Mouse (Mus musculus): ENCODE data around the gene Olfr1411. TPM values are rescaled to one million over a fixed set of nuclear protein-coding genes. Genes with fewer than 3 reads are reported as not detected.

Olfr1411 gene
- polyA plus RNA-seq, 1 experiment = not detected

GRCm38 (mm10) chr1:92636676-92637075 lies 42.5 kb downstream of the Olfr1411 start:
- H3K27ac ChIP-seq (ENCODE audit: insufficient read depth, low read length) = no peak overlapping the region
- no peak overlapping the region for H3K4me3 ChIP-seq (ENCODE audit: insufficient read depth, low read length)
- no peak for TF ChIP-seq POLR2A (IDR thresholded peaks at IDR 0.05; ENCODE audit: extremely low read depth, insufficient read depth, low read length)
- no peak for TF ChIP-seq CTCF (IDR thresholded peaks at IDR 0.05; ENCODE audit: extremely low read depth, insufficient read depth, low read length)
- peaks cover 10% of the 10 kb centered on the region for H3K4me1 ChIP-seq (ENCODE audit: control insufficient read depth, insufficient read depth, low read length)

DNA sequence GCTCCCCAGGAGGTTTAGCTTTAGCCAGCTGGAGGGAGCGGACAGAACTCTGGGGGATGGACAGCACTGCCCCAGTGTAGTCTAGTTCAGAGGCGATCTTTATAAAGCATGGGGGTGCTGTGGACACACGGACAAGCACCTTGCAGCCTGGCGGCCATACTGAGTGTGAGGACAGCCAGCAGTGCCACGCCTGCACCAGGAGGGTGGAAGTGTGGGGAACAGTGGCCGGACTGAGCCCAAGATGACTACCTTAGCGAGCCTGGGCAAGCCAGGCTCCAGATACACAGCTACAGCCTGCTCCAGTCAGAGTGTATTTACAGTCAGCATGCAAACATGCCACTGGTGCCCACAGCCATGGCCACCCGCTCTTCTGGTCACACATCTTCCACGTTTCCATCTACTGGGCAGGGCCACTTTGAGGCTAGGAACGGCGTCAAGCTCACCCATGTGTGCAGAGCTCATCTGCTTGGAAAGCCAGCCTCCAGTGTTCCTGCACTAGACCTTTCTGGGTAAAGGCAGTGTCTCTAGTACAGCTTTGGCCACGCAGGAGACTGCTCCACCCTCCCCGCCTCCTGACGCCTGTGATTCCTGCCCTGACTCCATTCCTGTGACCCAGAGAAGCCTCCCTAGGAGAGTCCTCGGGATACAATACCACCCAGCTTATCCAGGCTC lies 43.4 kb downstream of the Olfr1411 start:
- TF ChIP-seq POLR2A (IDR thresholded peaks at IDR 0.05; ENCODE audit: extremely low read depth, insufficient read depth, low read length) = no peak
- TF ChIP-seq CTCF (IDR thresholded peaks at IDR 0.05; ENCODE audit: extremely low read depth, insufficient read depth, low read length) = no peak
- peaks cover 10% of the 10 kb centered on the region for H3K4me1 ChIP-seq (ENCODE audit: control insufficient read depth, insufficient read depth, low read length)
- peak overlapping the region; percentile 14; the same call in 1 of the 2 replicates for H3K27ac ChIP-seq (ENCODE audit: insufficient read depth, low read length)
- H3K4me3 ChIP-seq (ENCODE audit: insufficient read depth, low read length) = no peak overlapping the region

GRCm38 (mm10) chr1:92638181-92638580 lies 44.0 kb downstream of the Olfr1411 start:
- H3K4me3 ChIP-seq (ENCODE audit: insufficient read depth, low read length) = no peak overlapping the region
- peaks cover 10% of the 10 kb centered on the region for H3K4me1 ChIP-seq (ENCODE audit: control insufficient read depth, insufficient read depth, low read length)
- peak overlapping the region; percentile 14; the same call in 1 of the 2 replicates for H3K27ac ChIP-seq (ENCODE audit: insufficient read depth, low read length)
- TF ChIP-seq CTCF (IDR thresholded peaks at IDR 0.05; ENCODE audit: extremely low read depth, insufficient read depth, low read length) (no peak), POLR2A (IDR thresholded peaks at IDR 0.05; ENCODE audit: extremely low read depth, insufficient read depth, low read length) (no peak)

- Histone ChIP-seq H3K27ac (ENCODE audit: insufficient read depth, low read length) (no peak overlapping the region), H3K4me3 (ENCODE audit: insufficient read depth, low read length) (no peak overlapping the region)
- TF ChIP-seq POLR2A (IDR thresholded peaks at IDR 0.05; ENCODE audit: extremely low read depth, insufficient read depth, low read length) = no peak
- TF ChIP-seq CTCF (IDR thresholded peaks at IDR 0.05; ENCODE audit: extremely low read depth, insufficient read depth, low read length) = no peak
Observed at GRCm38 (mm10) chr1:92638736-92639135, 44.5 kb downstream of the Olfr1411 start.

DNA sequence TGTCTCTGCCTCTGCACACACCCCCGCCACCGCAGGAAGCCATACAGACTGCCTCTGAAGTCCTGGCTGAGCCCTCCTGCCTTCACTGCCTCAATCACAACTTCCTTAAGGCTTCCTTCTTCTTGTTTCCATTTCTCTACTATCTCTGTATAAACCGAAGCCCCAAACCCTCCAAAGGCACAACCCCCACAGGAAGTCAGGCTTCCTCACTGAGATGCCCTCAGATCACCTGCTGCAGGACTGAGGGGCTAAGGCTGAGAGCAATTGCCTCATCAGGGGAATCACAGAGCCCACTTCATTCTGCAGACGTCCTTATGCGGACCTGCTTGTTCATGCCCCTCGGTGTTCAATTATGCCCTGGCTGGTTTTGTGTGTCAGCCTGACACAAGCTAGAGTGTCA lies 46.2 kb downstream of the Olfr1411 start:
- H3K27ac ChIP-seq (ENCODE audit: insufficient read depth, low read length) = no peak overlapping the region
- no peak for TF ChIP-seq CTCF (IDR thresholded peaks at IDR 0.05; ENCODE audit: extremely low read depth, insufficient read depth, low read length)
- TF ChIP-seq POLR2A (IDR thresholded peaks at IDR 0.05; ENCODE audit: extremely low read depth, insufficient read depth, low read length) = no peak
- peaks cover 8% of the 10 kb centered on the region for H3K4me1 ChIP-seq (ENCODE audit: control insufficient read depth, insufficient read depth, low read length)
- peak overlapping the region; percentile 78; the same call in 1 of the 2 replicates for H3K4me3 ChIP-seq (ENCODE audit: insufficient read depth, low read length)

More at GRCm38 (mm10) chr1:92638736-92639135, 44.5 kb downstream of the Olfr1411 start:
- H3K4me1 ChIP-seq (ENCODE audit: control insufficient read depth, insufficient read depth, low read length) = peaks cover 10% of the 10 kb centered on the region

DNA sequence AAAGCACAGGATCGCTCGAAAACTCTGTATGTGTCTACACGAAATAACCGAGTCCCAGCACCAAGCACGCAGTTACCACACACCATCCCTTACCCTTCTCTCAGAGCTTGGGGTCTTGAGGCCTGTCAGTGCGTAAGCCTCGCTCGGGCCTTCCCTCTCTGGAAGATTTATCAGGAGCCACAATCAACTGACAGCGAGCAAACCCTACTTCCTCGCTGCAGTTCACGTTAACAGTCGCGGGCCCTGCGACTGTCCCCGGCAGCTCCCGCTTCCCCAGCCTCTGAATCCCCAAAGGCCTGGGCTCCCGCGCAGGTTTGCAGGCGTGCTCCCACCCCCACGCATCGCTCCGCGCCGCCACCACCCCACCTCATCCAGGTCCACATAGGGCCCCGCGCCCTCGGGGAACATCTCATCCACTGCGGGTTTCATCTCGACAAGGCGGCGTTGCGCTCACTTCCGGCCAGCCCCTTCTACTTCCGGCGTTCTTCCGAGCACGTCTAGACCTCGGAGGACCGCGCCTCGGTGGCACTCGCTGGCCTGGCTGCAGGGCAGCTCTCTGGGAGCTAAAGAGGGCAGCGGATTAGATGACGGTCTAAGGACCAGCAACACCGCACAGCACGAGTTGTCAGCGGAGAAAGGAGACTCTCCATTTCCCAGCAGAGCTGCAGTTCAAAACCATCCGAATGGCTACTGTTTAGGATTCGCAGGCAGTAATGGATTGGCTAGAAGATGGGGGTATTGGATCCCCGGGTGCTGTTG lies 47.5 kb downstream of the Olfr1411 start, which contains the start of gene Cops9:
Cops9 (minus strand) TSS at position 472 of the 759 bp plus-strand sequence.
- Histone ChIP-seq H3K4me3 (ENCODE audit: insufficient read depth, low read length) (peak within 1 kb of the TSS; percentile 78), H3K4me1 (ENCODE audit: control insufficient read depth, insufficient read depth, low read length) (peaks cover 8% of the 10 kb centered on the region), H3K27ac (ENCODE audit: insufficient read depth, low read length) (peak within 1 kb of the TSS; percentile 2)
- TF ChIP-seq CTCF (IDR thresholded peaks at IDR 0.05; ENCODE audit: extremely low read depth, insufficient read depth, low read length) = no peak
- peak; percentile 83 for TF ChIP-seq POLR2A (IDR thresholded peaks at IDR 0.05; ENCODE audit: extremely low read depth, insufficient read depth, low read length)

GRCm38 (mm10) chr1:92643691-92644090 lies 49.5 kb downstream of the Olfr1411 start:
- TF ChIP-seq POLR2A (IDR thresholded peaks at IDR 0.05; ENCODE audit: extremely low read depth, insufficient read depth, low read length) = no peak
- no peak for TF ChIP-seq CTCF (IDR thresholded peaks at IDR 0.05; ENCODE audit: extremely low read depth, insufficient read depth, low read length)
- Histone ChIP-seq H3K27ac (ENCODE audit: insufficient read depth, low read length) (no peak overlapping the region), H3K4me1 (ENCODE audit: control insufficient read depth, insufficient read depth, low read length) (peaks cover 2% of the 10 kb centered on the region; the same call in 1 of the 2 replicates), H3K4me3 (ENCODE audit: insufficient read depth, low read length) (no peak overlapping the region)

DNA sequence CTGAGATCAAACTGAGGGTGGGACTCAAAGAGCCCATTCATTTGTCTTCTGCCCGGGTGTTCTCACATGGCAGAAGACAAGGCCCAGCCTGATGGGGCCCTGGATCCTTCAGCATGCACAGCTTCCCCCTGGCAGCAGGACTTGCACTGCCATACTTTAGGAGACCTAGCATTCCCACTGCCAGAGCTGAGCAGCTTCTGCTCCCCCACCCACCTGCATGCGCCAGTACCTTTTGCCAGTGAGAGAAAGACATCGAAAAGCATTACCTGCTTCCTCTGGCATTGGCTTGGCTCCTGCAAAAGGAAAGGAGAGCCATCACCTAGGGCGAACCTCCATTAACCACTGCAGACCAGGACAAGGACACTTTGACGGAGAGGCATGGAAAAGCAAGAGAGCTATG lies 50.7 kb downstream of the Olfr1411 start:
- Histone ChIP-seq H3K4me3 (ENCODE audit: insufficient read depth, low read length) (no peak overlapping the region), H3K4me1 (ENCODE audit: control insufficient read depth, insufficient read depth, low read length) (peaks cover 2% of the 10 kb centered on the region; the same call in 1 of the 2 replicates), H3K27ac (ENCODE audit: insufficient read depth, low read length) (no peak overlapping the region)
- TF ChIP-seq CTCF (IDR thresholded peaks at IDR 0.05; ENCODE audit: extremely low read depth, insufficient read depth, low read length) = no peak
- no peak for TF ChIP-seq POLR2A (IDR thresholded peaks at IDR 0.05; ENCODE audit: extremely low read depth, insufficient read depth, low read length)

DNA sequence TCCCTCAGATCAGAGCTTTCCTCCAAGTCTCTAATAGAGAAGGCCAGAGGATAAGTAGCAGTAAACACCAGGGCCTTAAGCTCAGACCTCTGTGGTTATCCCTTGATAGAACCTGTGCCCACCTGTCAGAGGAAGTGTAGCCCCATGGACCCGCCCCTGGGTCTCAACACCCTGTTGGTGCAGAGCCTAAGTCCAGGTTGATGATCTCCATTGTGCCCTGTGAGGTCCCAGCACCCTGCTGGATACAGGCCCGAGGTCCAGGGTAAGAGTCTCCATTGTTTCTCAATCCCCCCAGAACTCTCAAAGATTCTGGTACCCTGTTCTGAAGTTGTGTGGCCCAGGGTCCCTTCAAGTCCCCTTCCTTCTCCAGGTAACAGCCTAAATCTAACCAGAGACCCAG lies 51.9 kb downstream of the Olfr1411 start:
- no peak for TF ChIP-seq POLR2A (IDR thresholded peaks at IDR 0.05; ENCODE audit: extremely low read depth, insufficient read depth, low read length)
- no peak for TF ChIP-seq CTCF (IDR thresholded peaks at IDR 0.05; ENCODE audit: extremely low read depth, insufficient read depth, low read length)
- no peak overlapping the region for H3K4me3 ChIP-seq (ENCODE audit: insufficient read depth, low read length)

More for the DNA sequence above, 51.9 kb downstream of the Olfr1411 start:
- no peaks in the 10 kb centered on the region for H3K4me1 ChIP-seq (ENCODE audit: control insufficient read depth, insufficient read depth, low read length)
- no peak overlapping the region for H3K27ac ChIP-seq (ENCODE audit: insufficient read depth, low read length)

All from cortical plate, adult 2 months (tissue).